Mouse (Mus musculus): ENCODE results near the gene Rad52. TPM values are rescaled to one million over a fixed set of nuclear protein-coding genes. Genes with fewer than 3 reads are reported as not detected.

The Rad52 gene
- total RNA-seq (2014; fragmentation: Nextera tagmentation) (14.2 and 27.1 TPM in 2 replicates), total RNA-seq (2017) (14.9 and 19.9 TPM in 2 replicates)

DNA sequence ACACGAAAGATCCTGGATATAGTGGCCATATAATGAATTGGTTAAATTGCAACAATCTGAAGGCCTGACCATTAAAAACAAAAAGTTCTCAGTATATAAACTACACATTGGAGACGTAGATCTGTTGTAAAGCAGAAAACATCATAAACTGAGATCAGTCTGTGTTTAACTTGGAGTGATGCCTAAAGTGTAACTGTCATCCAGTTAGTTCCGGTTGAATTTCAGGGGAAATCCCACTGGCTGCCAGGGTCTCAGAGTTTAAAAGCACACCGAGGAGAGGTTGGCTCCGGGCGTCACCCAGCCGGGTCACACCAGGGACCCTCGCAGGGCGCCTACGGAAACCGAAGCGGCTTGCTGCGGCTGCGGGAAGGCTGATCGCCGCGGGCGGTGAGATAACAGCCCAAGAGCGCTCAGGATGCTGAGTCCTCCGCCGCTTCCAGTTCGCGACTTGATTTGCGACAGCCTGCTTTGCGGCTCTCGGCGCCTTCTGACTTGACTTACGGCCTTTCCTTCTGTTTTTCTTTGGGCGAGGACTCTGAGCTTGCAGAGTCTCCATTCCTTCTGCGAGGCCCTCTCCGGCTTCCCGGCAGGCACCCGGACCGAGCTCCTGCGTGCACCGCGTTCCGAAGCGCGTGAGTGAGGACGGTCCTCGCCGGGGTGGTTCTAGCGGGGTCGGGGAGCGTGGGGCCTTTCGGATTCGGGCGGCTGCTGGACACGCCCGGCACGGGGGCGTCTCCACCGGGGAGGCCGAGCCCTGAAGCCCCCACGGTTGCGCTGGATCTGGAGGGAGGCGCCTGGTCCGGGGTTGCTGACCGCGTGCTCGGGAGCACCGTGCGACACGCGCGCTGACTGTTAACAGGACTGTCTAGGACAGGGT lies at the start of gene Rad52:
Gene Rad52 (plus strand): TSS at position 495 of the 877 bp plus-strand sequence.
- peak; percentile 94 for ATAC-seq (replicated peaks; ENCODE audit: poor library complexity, severe bottlenecking)

DNA sequence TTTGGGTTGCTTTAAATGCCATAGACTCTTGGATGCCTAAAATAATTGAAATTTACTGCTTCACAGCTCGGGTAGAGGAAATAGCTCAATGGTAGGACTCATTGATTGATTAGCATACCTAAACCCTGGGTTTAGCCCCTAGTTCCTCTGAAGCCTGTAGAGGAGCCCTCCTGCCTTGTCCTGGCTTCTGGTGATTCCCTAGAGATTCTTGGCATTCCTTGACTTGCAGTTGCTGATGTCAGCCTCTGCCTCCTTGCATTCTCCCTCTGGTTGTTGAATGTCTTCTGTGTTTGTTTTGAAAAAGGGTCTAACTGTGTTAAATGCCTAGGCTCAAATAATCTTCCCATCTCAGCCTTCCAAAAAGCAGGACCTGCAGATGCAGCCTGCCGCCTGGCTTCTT lies 48.3 kb upstream of the Rad52 start:
- ATAC-seq (replicated peaks; ENCODE audit: poor library complexity, severe bottlenecking) = no peak

DNA sequence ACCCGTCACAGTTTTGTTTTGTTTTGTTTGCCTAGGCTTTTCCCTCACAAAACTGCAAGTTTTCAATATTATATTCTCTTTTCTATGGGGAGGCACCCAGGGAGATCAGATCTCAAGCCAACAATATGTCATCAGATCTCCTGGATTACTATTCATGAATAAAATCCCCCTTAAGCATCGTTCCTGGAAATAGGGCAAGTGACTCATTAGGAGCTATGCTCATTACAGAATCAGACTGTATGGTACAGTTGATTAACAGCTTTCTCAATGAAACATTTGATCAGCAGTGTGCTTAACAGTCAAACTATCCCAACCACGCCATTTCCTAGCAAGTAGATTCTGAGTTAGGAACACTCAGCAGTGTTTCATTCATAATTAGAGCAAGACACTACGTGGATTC lies 47.0 kb upstream of the Rad52 start:
- no peak for ATAC-seq (replicated peaks; ENCODE audit: poor library complexity, severe bottlenecking)

DNA sequence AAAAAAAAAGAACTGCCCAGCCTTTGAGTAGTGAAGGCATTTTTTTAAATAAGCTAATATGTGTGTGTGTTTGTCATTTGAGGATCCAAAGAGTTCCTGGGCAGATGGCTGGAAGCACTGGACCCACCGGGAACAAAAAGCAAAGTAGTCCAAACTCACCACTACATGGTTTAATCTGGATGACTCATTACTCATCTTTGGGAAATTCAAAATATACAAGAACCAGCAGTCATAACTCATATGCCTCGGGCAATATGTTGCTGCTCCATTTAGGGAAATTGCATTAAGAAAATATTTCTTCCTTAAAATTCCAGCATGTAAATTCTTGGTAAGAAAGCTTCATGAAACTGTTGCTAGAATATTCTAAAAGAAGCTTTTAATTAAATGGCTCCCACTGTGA lies 42.3 kb upstream of the Rad52 start:
- ATAC-seq (replicated peaks; ENCODE audit: poor library complexity, severe bottlenecking) = no peak

DNA sequence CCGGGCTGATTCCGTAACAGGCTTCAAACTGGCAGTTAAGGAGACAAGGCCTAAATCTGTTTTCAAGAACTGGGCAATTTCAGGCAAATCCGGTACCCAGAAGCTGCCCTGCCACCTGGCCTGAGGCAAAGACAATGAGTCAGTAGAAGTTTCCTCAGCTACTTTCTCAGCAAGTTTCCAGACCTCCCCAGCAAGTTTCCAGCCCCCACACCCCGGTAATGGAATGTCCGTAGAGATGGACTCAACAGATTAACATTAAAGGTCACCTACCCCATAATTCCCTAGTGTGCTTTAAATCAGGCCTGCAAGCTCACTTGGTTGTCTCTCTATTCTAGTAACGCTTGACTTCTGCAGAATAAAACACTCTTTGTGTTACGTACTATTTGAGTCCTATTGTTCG lies 41.0 kb upstream of the Rad52 start:
- no peak for ATAC-seq (replicated peaks; ENCODE audit: poor library complexity, severe bottlenecking)

DNA sequence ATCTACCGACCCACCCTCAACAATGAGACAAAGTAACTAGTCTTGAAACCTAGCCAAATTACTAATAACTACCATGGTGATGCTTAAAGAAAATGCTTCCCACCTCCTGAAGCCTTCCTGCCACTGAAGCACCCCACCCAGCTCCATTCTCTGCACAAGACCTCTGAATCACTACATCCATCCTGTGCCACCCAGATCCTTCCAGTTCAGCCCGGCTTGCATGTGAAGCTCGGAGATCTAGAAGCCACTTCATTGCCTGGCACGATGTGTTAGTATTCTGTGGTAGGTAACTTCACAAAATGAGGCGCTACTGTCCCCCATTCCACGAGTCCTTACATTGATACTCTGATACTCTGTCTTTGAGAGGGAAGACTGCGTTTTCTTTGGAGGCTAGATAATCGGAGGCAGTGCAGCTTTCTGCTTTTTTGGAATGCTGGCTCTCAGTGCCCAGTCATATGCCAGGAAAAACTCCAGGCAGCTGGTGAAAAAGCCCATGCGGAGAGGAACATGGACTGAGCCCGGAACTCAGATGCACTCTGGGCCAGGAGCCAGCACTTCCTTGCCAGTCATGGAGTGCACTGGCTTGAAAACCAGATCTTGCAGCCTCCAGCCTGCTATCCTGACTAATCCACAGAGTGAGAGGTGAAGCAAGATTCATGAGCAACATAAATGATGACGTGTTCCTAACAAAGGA lies 38.0 kb upstream of the Rad52 start:
- ATAC-seq (replicated peaks; ENCODE audit: poor library complexity, severe bottlenecking) = no peak

DNA sequence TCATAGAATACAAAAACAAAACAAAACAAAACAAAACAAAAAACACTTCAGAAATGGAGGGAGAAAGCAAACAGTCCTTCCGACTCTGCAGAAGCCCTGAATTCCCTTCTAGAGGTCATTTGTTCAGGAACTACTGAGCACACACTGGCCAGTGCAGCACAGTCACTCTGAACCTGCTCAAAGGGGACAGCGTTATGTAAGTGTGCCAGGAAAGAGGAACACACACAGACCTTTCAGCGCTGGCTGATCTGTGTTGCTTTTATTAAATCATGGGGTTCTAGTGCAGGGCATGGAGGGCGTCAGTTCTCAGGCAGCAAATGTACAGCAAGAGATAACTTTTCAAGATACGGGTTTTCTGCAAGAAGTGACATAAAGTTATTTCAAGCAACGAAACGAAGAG lies 19.3 kb upstream of the Rad52 start:
- ATAC-seq (replicated peaks; ENCODE audit: poor library complexity, severe bottlenecking) = peak; percentile 53

DNA sequence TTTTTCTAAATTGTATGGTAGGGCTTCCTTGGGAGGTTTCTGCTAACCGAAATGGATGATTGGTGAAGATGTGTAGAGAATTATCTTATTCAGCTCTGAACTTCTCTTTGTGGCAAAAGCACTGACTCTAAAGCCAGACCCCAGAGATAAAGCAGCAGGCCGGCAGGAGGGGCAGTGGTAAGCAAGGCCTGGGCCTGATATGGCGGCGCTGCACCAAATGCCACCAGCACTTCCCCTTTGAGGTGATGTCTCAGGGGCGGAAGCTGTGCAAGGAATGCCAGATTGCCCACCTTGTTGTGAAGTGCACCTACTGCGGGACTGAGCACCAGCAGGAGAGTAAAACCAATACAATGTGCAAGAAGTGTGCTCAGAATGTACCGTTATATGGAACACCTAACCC lies 9.8 kb upstream of the Rad52 start:
- peak; percentile 71 for ATAC-seq (replicated peaks; ENCODE audit: poor library complexity, severe bottlenecking)

DNA sequence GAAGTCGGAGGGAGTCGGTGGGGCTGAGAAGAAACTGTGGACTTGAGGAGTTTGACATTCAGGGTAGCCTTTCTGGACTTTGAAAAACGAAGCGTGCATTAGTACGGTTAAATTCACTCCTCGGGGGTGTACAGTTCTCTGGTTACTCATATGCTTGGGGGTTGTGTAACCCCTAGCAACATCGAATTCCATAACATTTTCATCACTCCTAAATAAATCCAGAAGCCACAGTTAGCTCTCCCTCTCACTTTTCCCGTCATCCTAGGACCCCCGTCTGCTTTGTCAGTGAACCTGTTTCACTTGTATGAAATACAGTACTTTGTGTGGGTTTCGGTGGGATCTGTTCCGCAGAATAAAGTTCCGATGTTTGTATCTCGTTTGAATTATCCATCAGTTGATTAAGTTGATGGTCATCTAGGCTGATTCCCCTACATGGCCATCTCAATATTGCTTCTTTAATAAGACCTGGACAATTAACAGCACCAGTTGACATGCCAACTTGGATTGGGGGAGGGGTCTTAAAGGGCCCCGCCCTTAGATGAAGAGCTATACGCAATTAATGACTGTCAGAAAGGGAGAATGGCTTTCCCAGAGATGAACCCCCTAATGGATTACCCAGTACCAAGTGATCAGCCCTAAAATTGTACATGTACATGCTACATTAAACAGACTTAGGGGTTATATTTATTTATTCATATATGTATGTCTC lies 737 bp downstream of the Rad52 start:
- ATAC-seq (replicated peaks; ENCODE audit: poor library complexity, severe bottlenecking) = peak; percentile 6

DNA sequence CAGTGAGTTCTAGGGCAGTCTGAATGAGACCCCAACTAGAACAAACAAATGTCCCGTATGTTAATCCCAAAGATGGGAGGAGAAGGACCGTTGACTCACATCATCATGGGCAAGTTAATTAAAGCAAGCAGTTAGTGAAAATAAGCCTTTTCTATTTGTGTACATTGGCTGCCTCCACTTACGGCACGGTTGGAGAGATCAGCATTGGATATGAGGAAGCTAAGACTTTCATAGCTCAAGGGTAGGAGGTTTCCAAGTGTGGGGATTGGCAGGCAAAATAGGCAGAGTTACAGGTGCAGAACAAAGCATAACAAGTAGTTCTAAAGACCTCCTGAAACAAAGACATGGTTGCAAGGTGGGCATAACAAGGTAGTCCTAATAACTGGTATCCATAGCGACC lies 3.0 kb downstream of the Rad52 start:
- ATAC-seq (replicated peaks; ENCODE audit: poor library complexity, severe bottlenecking) = no peak

DNA sequence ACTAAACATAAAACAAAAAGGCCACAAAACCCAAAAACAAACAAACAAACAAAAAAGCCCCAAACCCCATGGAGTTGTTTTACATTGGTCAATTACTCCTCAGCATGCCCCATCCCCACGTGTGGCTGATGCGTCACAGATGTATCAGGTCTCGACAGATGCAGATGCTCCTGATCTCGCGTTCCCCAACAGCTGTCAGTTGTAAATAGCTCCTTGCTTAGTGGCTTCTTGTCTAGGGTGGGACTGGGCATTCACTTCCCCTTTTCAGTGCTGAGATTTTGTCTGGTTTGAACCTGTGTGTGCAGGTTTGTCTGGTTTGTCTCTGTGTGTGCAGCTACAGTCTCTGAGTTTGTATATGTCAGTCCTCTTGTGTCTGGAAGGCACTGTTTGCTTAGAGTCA lies 9.5 kb downstream of the Rad52 start:
- ATAC-seq (replicated peaks; ENCODE audit: poor library complexity, severe bottlenecking) = no peak; the same call in 1 of the 2 replicates

DNA sequence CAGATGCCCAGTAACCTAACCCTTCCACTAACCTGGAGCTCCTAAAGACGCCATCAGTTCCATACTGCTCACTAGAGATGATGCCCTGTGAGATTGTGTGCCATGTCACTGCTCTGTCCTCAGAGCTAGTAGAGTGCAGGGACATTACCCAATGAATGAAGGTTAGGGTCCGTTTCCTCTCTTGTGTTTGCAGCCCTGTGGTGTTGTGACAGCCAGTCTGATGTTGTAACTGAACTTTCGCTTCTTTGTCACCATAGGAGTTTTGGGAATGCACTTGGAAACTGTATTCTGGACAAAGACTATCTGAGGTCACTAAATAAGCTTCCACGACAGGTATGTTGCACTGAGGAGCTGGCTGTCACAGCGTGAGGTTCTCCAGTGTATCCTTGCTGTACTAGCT lies 13.2 kb downstream of the Rad52 start:
- ATAC-seq (replicated peaks; ENCODE audit: poor library complexity, severe bottlenecking) = peak; percentile 73

DNA sequence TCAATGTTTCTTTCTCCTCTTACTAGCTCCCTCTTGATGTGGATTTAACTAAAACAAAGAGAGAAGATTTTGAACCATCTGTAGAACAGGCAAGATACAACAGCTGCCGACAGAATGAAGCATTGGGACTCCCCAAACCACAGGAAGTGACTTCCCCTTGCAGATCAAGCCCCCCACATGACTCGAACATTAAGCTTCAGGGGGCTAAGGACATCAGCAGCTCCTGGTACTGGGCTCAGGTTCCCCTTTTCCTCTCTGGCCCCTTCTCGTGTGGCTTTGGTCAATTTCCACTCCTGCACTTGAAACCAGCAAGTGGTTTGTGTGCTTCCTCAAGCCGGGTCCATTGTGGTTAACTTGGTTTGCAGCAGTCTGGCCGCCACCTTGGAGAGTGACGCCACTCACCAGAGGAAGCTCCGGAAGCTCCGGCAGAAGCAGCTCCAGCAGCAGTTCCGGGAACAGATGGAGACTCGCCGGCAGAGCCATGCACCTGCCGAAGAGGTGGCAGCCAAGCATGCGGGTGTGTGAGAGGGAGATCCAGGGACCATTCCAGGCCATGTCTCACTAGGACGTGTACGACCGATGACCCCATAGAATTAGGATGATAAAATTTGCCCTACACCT lies 16.2 kb downstream of the Rad52 start:
- ATAC-seq (replicated peaks; ENCODE audit: poor library complexity, severe bottlenecking) = peak; percentile 88

DNA sequence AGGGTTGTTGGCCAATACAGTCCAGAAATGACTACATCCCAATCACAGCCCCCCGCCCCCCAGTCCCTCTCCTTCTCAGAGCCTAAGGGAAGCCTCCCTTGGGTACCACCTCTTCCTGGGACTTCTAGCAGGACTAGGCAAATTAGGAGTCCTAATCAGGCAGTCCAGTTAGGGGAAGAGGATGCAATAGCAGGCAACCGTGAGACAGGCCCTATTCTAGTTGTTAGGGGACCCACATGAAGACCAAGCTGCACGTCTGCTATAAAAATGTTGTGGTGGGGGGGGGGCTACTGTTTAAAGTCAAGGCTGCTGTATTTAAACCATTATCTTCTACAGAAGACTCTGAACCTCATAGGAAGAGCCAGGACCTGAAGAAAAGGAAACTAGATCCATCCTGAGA lies 19.6 kb downstream of the Rad52 start:
- ATAC-seq (replicated peaks; ENCODE audit: poor library complexity, severe bottlenecking) = no peak

DNA sequence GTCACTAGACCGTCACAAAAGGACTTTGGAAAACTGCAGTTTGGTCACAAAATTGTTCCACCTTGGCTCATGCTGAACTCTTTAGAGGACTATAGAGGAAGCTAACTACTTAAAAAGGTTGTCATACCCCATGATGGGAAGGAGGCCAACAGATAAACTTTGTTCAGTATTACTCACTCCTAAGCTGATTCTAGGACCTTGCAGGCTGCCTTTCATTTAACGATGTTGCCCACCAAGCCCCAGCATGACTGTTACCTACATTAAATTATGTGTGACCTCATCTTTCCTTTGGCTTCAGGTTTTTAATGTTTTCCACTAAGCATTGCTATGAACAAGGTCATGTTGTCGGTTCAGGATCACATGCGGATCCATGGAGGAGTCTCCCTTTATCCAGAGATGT lies 20.0 kb downstream of the Rad52 start:
- no peak for ATAC-seq (replicated peaks; ENCODE audit: poor library complexity, severe bottlenecking)

DNA sequence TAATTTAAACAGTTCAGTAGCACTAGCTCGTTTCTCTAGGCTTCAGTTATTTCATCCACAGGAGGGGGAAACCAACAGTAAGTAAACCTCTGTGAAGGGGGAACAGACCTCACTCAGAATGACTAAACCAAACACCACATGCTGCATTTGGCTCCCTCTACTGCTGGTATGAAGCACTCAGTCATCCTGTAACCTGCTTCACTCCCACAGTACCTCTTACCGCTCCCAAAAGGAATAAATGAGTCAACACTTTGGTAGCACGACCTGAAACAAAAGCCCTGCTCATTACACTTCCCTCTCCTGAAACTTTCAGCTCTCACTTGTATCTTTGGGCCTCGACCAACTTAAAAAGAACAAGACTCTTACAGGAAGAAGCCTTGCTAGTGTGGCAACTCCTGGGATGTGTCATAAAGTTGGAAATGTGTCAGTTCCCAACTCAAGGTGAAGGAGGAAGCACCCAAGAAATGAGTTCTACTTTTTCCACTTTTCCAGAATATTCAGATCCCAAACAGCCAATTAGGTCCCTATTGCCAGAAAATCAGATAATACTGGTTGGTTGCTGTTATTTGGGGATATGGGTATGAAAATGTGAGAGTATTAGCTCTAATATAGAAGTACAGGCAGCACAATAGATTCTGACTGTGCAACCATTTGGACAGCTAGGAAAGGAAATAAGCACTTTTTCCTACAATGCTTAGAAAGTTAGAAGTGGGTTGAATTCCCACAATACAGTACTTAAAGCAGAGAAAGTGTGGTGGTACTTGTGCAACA lies 21.9 kb downstream of the Rad52 start:
- ATAC-seq (replicated peaks; ENCODE audit: poor library complexity, severe bottlenecking) = no peak

All from granulocyte monocyte progenitor cell, adult 5-6 weeks (primary cell).